Mouse (Mus musculus) cortical plate, adult 2 months (tissue): Measurements from ENCODE around the gene Kdm2b.

Experiments
- CTCF ChIP-seq: fragments of 200-500 bp; IDR thresholded peaks from 2 replicates; pipeline ENCODE4 v1.5.1; 2011; ENCODE audit warnings: mild to moderate bottlenecking, control low read depth, low read length; ENCODE audit not compliant: insufficient read depth; ENCODE audit errors: extremely low read depth
- POLR2A ChIP-seq: fragments of 200-500 bp; IDR thresholded peaks from 2 replicates; pipeline ENCODE4 v1.6.1; 2011; ENCODE audit warnings: mild to moderate bottlenecking, low read length, control low read depth; ENCODE audit not compliant: insufficient read depth; ENCODE audit errors: extremely low read depth

DNA sequence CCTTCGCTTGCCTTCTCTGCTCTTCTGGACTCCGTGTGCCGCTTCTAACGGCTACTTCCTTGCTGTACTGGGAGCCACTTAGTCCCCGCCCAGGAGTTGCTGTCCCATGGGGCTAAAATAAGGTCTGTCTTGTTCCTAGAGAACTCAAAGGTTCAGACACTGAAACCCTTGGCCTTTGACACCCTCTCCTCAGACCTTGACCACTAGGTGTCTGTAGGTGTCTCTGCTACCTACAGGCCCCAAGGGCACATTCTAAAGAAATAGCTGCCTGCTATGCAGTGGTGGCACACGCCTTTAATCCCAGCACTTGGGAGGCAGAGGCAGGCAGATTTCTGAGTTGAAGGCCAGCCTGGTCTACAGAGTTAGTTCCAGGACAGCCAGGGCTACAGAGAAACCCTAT lies 73.5 kb downstream of the Kdm2b start:
- TF ChIP-seq CTCF (no peak), POLR2A (no peak)
